Mouse (Mus musculus): ENCODE measurements around the gene Ntrk3.

The Ntrk3 gene

GRCm38 (mm10) chr7:78737614-78738210 is at the start of gene Ntrk3:
Gene Ntrk3 (minus strand): TSS chr7:78738012.
- DNase-seq (ENCODE audit: low read depth, low spot score) = no peak

- DNase-seq (ENCODE audit: low read depth, low spot score) = no peak
These were observed 48.1 kb upstream of the Ntrk3 start for GRCm38 (mm10) chr7:78785906-78786305.

- peak; percentile 81 for DNase-seq (ENCODE audit: low read depth, low spot score)
These were observed 45.1 kb upstream of the Ntrk3 start, which contains the start of the genes Mrps11 and Mrpl46 for GRCm38 (mm10) chr7:78782639-78783581. Gene Mrps11 (plus strand): TSS chr7:78783119. Gene Mrpl46 (minus strand): TSS chr7:78783531.

- DNase-seq (ENCODE audit: low read depth, low spot score) = no peak
These were observed 40.9 kb upstream of the Ntrk3 start for GRCm38 (mm10) chr7:78778741-78779140.

- DNase-seq (ENCODE audit: low read depth, low spot score) = no peak
These were observed 33.1 kb upstream of the Ntrk3 start for GRCm38 (mm10) chr7:78770936-78771335.

GRCm38 (mm10) chr7:78769075-78769652 is 31.4 kb upstream of the Ntrk3 start:
- no peak for DNase-seq (ENCODE audit: low read depth, low spot score)

- DNase-seq (ENCODE audit: low read depth, low spot score) = no peak
These were observed 30.2 kb upstream of the Ntrk3 start for GRCm38 (mm10) chr7:78767929-78768531.

- DNase-seq (ENCODE audit: low read depth, low spot score) = peak; percentile 42
These were observed 28.3 kb upstream of the Ntrk3 start for GRCm38 (mm10) chr7:78766019-78766683.

GRCm38 (mm10) chr7:78765215-78765631 is 27.4 kb upstream of the Ntrk3 start:
- peak; percentile 15 for DNase-seq (ENCODE audit: low read depth, low spot score)

- DNase-seq (ENCODE audit: low read depth, low spot score) = no peak
These were observed 26.0 kb upstream of the Ntrk3 start for GRCm38 (mm10) chr7:78763801-78764200.

- DNase-seq (ENCODE audit: low read depth, low spot score) = no peak
These were observed 16.7 kb upstream of the Ntrk3 start for GRCm38 (mm10) chr7:78754458-78755000.

- no peak for DNase-seq (ENCODE audit: low read depth, low spot score)
These were observed 16.1 kb upstream of the Ntrk3 start for GRCm38 (mm10) chr7:78753752-78754457.

- no peak for DNase-seq (ENCODE audit: low read depth, low spot score)
These were observed 15.1 kb upstream of the Ntrk3 start for GRCm38 (mm10) chr7:78752961-78753360.

- DNase-seq (ENCODE audit: low read depth, low spot score) = no peak
These were observed 6.0 kb upstream of the Ntrk3 start for GRCm38 (mm10) chr7:78743731-78744385.

- DNase-seq (ENCODE audit: low read depth, low spot score) = no peak
These were observed 1.7 kb upstream of the Ntrk3 start for GRCm38 (mm10) chr7:78739351-78740000.

GRCm38 (mm10) chr7:78737196-78737595 is 616 bp downstream of the Ntrk3 start:
- DNase-seq (ENCODE audit: low read depth, low spot score) = no peak

- no peak for DNase-seq (ENCODE audit: low read depth, low spot score)
These were observed 6.4 kb downstream of the Ntrk3 start for GRCm38 (mm10) chr7:78731391-78731790.

GRCm38 (mm10) chr7:78724591-78724990 is 13.2 kb downstream of the Ntrk3 start:
- DNase-seq (ENCODE audit: low read depth, low spot score) = no peak

- no peak for DNase-seq (ENCODE audit: low read depth, low spot score)
These were observed 15.8 kb downstream of the Ntrk3 start for GRCm38 (mm10) chr7:78722051-78722450.
